Mouse (Mus musculus) MEL (cell line): ENCODE data around the gene Slc44a5. TPM values are rescaled to one million over a fixed set of nuclear protein-coding genes. Genes with fewer than 3 reads are reported as not detected.

Experiments used
- DNase-seq: peaks from one replicate; pipeline ENCODE4 v3.0.0; 2011; ENCODE audit warnings: low read depth, low spot score
- H3K27ac ChIP-seq: 2 replicates; pipeline ENCODE4 v1.5.1; 2012; ENCODE audit warnings: low read depth, mild to moderate bottlenecking, control low read depth, low read length, moderate library complexity; ENCODE audit not compliant: control insufficient read depth
- H3K27me3 ChIP-seq, 2 experiments: fragments of 150-350 bp in 1 of 2; sonication (generic) in 1 of 2; 2 replicates each; pipeline ENCODE4 v1.6.1; 2012; ENCODE audit warnings: low read length in 2 of 2, mild to moderate bottlenecking in 2 of 2, improper control_type of control experiment in 1 of 2, moderate library complexity in 1 of 2; ENCODE audit not compliant: insufficient read depth in 2 of 2, control insufficient read depth in 1 of 2
- H3K36me3 ChIP-seq, 2 experiments: 2 replicates each; pipeline ENCODE4 v1.6.1; 2012 to 2014; ENCODE audit warnings: low read length in 2 of 2, improper control_type of control experiment in 1 of 2, inconsistent platforms in 1 of 2, mild to moderate bottlenecking in 1 of 2; ENCODE audit not compliant: insufficient read depth in 2 of 2, control insufficient read depth in 1 of 2
- H3K4me1 ChIP-seq, 2 experiments: fragments of 150-350 bp in 1 of 2; sonication (generic) in 1 of 2; 2 replicates each; pipeline ENCODE4 v1.6.1; 2012; ENCODE audit warnings: low read length in 2 of 2, improper control_type of control experiment in 1 of 2, mild to moderate bottlenecking in 1 of 2; ENCODE audit not compliant: insufficient read depth in 2 of 2, control insufficient read depth in 1 of 2
- H3K4me3 ChIP-seq, 2 experiments: fragments of 150-350 bp in 1 of 2; sonication (generic) in 1 of 2; 2 replicates each; pipeline ENCODE4 v1.5.1; 2012; ENCODE audit warnings: low read depth in 2 of 2, low read length in 2 of 2, mild to moderate bottlenecking in 2 of 2, moderate library complexity in 2 of 2, control low read depth in 1 of 2, improper control_type of control experiment in 1 of 2; ENCODE audit not compliant: control insufficient read depth in 1 of 2, insufficient read depth in 1 of 2
- H3K79me2 ChIP-seq: 2 replicates; pipeline ENCODE4 v1.6.1; 2012; ENCODE audit warnings: mild to moderate bottlenecking, low read length, moderate library complexity; ENCODE audit not compliant: control insufficient read depth, poor library complexity, insufficient read depth
- H3K9ac ChIP-seq: 2 replicates; pipeline ENCODE4 v1.6.1; 2012; ENCODE audit warnings: low read depth, mild to moderate bottlenecking, control low read depth, low read length, moderate library complexity; ENCODE audit not compliant: control insufficient read depth, poor library complexity, severe bottlenecking
- H3K9me3 ChIP-seq: fragments of 150-350 bp; sonication (generic); replicated peaks from 2 replicates; pipeline ENCODE4 v1.6.1; 2012; ENCODE audit warnings: mild to moderate bottlenecking, low read length, improper control_type of control experiment, moderate library complexity; ENCODE audit not compliant: insufficient read depth
- BHLHE40 ChIP-seq: IDR thresholded peaks from 2 replicates; pipeline ENCODE4 v1.6.1; 2012; ENCODE audit warnings: low read depth, mild to moderate bottlenecking, inconsistent platforms, low read length, improper control_type of control experiment, borderline replicate concordance
- CHD1 ChIP-seq: IDR thresholded peaks from 2 replicates; pipeline ENCODE4 v1.6.1; 2012; ENCODE audit warnings: low read depth, mild to moderate bottlenecking, inconsistent platforms, low read length, improper control_type of control experiment
- CHD2 ChIP-seq: IDR thresholded peaks from 2 replicates; pipeline ENCODE4 v1.6.1; 2011; ENCODE audit warnings: low read length, improper control_type of control experiment
- CTCF ChIP-seq, 3 experiments: IDR thresholded peaks in 2 of 3; conservative IDR thresholded peaks in 1 of 3; 2 replicates each; pipeline ENCODE4 v1.5.1; 2011 to 2012; ENCODE audit warnings: low read length in 3 of 3, low read depth in 2 of 3, mild to moderate bottlenecking in 2 of 3, improper control_type of control experiment in 1 of 3, inconsistent platforms in 1 of 3, mixed read lengths in 1 of 3, moderate library complexity in 1 of 3; ENCODE audit not compliant: control insufficient read depth in 1 of 3, insufficient read depth in 1 of 3, poor library complexity in 1 of 3, severe bottlenecking in 1 of 3
- EP300 ChIP-seq, 2 experiments: IDR thresholded peaks; 2 replicates each; pipeline ENCODE4 v1.6.1; 2011; ENCODE audit warnings: improper control_type of control experiment in 2 of 2, low read length in 2 of 2, low read depth in 1 of 2, mild to moderate bottlenecking in 1 of 2
- ETS1 ChIP-seq: IDR thresholded peaks from 2 replicates; pipeline ENCODE4 v1.6.1; 2012; ENCODE audit warnings: low read depth, mild to moderate bottlenecking, inconsistent platforms, low read length, improper control_type of control experiment, moderate library complexity
- HCFC1 ChIP-seq: IDR thresholded peaks from 2 replicates; pipeline ENCODE4 v1.6.1; 2012; ENCODE audit warnings: low read depth, mild to moderate bottlenecking, inconsistent platforms, low read length, improper control_type of control experiment, moderate library complexity
- MAFK ChIP-seq: IDR thresholded peaks from 2 replicates; pipeline ENCODE4 v1.6.1; 2011; ENCODE audit warnings: low read depth, mild to moderate bottlenecking, low read length, improper control_type of control experiment, borderline replicate concordance
- MYB ChIP-seq: IDR thresholded peaks from 2 replicates; pipeline ENCODE4 v1.6.1; 2011; ENCODE audit warnings: mild to moderate bottlenecking, low read depth, low read length, improper control_type of control experiment
- NRF1 ChIP-seq: IDR thresholded peaks from 2 replicates; pipeline ENCODE4 v1.6.1; 2014; ENCODE audit warnings: low read depth, mild to moderate bottlenecking, inconsistent platforms, low read length, improper control_type of control experiment, moderate library complexity; ENCODE audit not compliant: poor library complexity, insufficient read depth, severe bottlenecking
- POLR2A ChIP-seq, 2 experiments: IDR thresholded peaks; 2 replicates each; pipeline ENCODE4 v1.6.1; 2011 to 2012; ENCODE audit warnings: low read length in 2 of 2, mild to moderate bottlenecking in 2 of 2, control low read depth in 1 of 2, improper control_type of control experiment in 1 of 2, low read depth in 1 of 2, moderate library complexity in 1 of 2; ENCODE audit not compliant: control insufficient read depth in 1 of 2, insufficient read depth in 1 of 2, poor library complexity in 1 of 2
- POLR2AphosphoS5 ChIP-seq: IDR thresholded peaks from 2 replicates; pipeline ENCODE4 v1.6.1; 2012; ENCODE audit warnings: low read depth, borderline replicate concordance, mild to moderate bottlenecking, inconsistent platforms, low read length, moderate library complexity, mixed read lengths
- RAD21 ChIP-seq: IDR thresholded peaks from 2 replicates; pipeline ENCODE4 v1.6.1; 2011; ENCODE audit warnings: mild to moderate bottlenecking, low read depth, low read length, improper control_type of control experiment
- SIN3A ChIP-seq: IDR thresholded peaks from 2 replicates; pipeline ENCODE4 v1.6.1; 2012; ENCODE audit warnings: low read length, improper control_type of control experiment, inconsistent platforms
- SMC3 ChIP-seq: IDR thresholded peaks from 2 replicates; pipeline ENCODE4 v1.6.1; 2011; ENCODE audit warnings: low read depth, low read length, improper control_type of control experiment
- TAL1 ChIP-seq: IDR thresholded peaks from 2 replicates; pipeline ENCODE4 v1.6.1; 2012; ENCODE audit warnings: mild to moderate bottlenecking, inconsistent platforms, low read length, moderate library complexity, mixed read lengths
- TCF12 ChIP-seq: IDR thresholded peaks from 2 replicates; pipeline ENCODE4 v1.6.1; 2014; ENCODE audit warnings: low read depth, mild to moderate bottlenecking, inconsistent platforms, low read length, improper control_type of control experiment, moderate library complexity
- USF1 ChIP-seq: IDR thresholded peaks from 2 replicates; pipeline ENCODE4 v1.6.1; 2014; ENCODE audit warnings: low read depth, mild to moderate bottlenecking, inconsistent platforms, low read length, improper control_type of control experiment, moderate library complexity
- ZC3H11A ChIP-seq: IDR thresholded peaks from 2 replicates; pipeline ENCODE4 v1.6.1; 2012; ENCODE audit warnings: low read depth, mild to moderate bottlenecking, inconsistent platforms, low read length, improper control_type of control experiment
- ZMIZ1 ChIP-seq: IDR thresholded peaks from 2 replicates; pipeline ENCODE4 v1.6.1; 2012; ENCODE audit warnings: low read depth, mild to moderate bottlenecking, inconsistent platforms, low read length, improper control_type of control experiment, moderate library complexity
- polyA plus RNA-seq, 2 experiments: library from polyadenylated mRNA; stranded (reverse) in 1 of 2; unstranded in 1 of 2; fragments of >175 nt in 1 of 2; fragments of >200 nt in 1 of 2; gene quantifications; 2 replicates each; pipeline versions ENCODE4 v1.2.1 to v1.2.4; 2012; ENCODE audit warnings: low replicate concordance in 2 of 2, low read depth in 1 of 2; ENCODE audit not compliant: insufficient read length in 2 of 2, insufficient read depth in 1 of 2, missing spikeins in 1 of 2
- total RNA-seq: library from RNA; depleted of rRNA; stranded (reverse); fragments of 300-350 nt; gene quantifications from 2 replicates; pipeline ENCODE4 v1.2.3, GENCODE M21; 2012

Gene Slc44a5
- total and polyA plus RNA-seq, 3 experiments, result not detected

GRCm38 (mm10) chr3:154222688-154223087 is 249.5 kb downstream of the Slc44a5 start:
- no peaks in the 10 kb centered on the region for H3K79me2 ChIP-seq
- TF ChIP-seq USF1, result no peak
- TF ChIP-seq POLR2AphosphoS5, result no peak
- no peak for TF ChIP-seq MAFK
- TF ChIP-seq CHD2, result no peak
- TF ChIP-seq TCF12, result no peak
- no peak for TF ChIP-seq HCFC1
- TF ChIP-seq ETS1, result no peak
- TF ChIP-seq ZC3H11A, result no peak
- TF ChIP-seq EP300 (IDR thresholded peaks at IDR 0.05; ENCODE audit: low read depth in 1 of 2, low read length in 2 of 2), result no peak
- no peak overlapping the region for H3K4me3 ChIP-seq
- no peak overlapping the region for H3K27ac ChIP-seq
- no peaks in the 10 kb centered on the region for H3K27me3 ChIP-seq
- no peak for DNase-seq
- no peaks in the 10 kb centered on the region for H3K36me3 ChIP-seq
- no peak overlapping the region for H3K9ac ChIP-seq
- no peaks in the 10 kb centered on the region for H3K4me1 ChIP-seq
- no peaks in the 10 kb centered on the region for H3K9me3 ChIP-seq

- Histone ChIP-seq H3K4me3 (no peak overlapping the region), H3K4me1 (no peaks in the 10 kb centered on the region), H3K9ac (no peak overlapping the region), H3K36me3 (no peaks in the 10 kb centered on the region), H3K79me2 (no peaks in the 10 kb centered on the region), H3K9me3 (no peaks in the 10 kb centered on the region), H3K27me3 (no peaks in the 10 kb centered on the region), H3K27ac (no peak overlapping the region)
- peak; percentile 47 for DNase-seq
- TF ChIP-seq BHLHE40, result no peak
- TF ChIP-seq MYB, result no peak
- TF ChIP-seq SMC3, result peak; percentile 87
- peak; percentile 76 for TF ChIP-seq ZC3H11A
- peak; percentile 84 for TF ChIP-seq RAD21
- TF ChIP-seq CTCF (IDR thresholded peaks at IDR 0.05 in 2 of 3, conservative IDR thresholded peaks at IDR 0.05 in 1 of 3; ENCODE audit: control insufficient read depth in 1 of 3, insufficient read depth in 1 of 3, low read depth in 2 of 3, low read length in 3 of 3, poor library complexity in 1 of 3, severe bottlenecking in 1 of 3), result peak; percentile 32 to 84 (median 59)
Observed at GRCm38 (mm10) chr3:154226100-154226752, 253.0 kb downstream of the Slc44a5 start.

GRCm38 (mm10) chr3:154244932-154245331 is 271.7 kb downstream of the Slc44a5 start:
- Histone ChIP-seq H3K4me1 (no peaks in the 10 kb centered on the region), H3K9me3 (no peaks in the 10 kb centered on the region), H3K36me3 (no peaks in the 10 kb centered on the region), H3K27me3 (no peaks in the 10 kb centered on the region), H3K27ac (no peak overlapping the region), H3K9ac (no peak overlapping the region), H3K79me2 (no peaks in the 10 kb centered on the region), H3K4me3 (no peak overlapping the region)
- no peak for TF ChIP-seq TAL1
- TF ChIP-seq USF1, result no peak
- no peak for TF ChIP-seq ZMIZ1
- TF ChIP-seq ETS1, result no peak
- no peak for TF ChIP-seq CHD1
- no peak for TF ChIP-seq NRF1
- no peak for TF ChIP-seq TCF12
- TF ChIP-seq EP300 (IDR thresholded peaks at IDR 0.05; ENCODE audit: low read depth in 1 of 2, low read length in 2 of 2), result no peak
- no peak for TF ChIP-seq ZC3H11A
- TF ChIP-seq SIN3A, result no peak
- TF ChIP-seq POLR2A (IDR thresholded peaks at IDR 0.05; ENCODE audit: control insufficient read depth in 1 of 2, insufficient read depth in 1 of 2, low read depth in 1 of 2, low read length in 2 of 2, poor library complexity in 1 of 2), result no peak
- TF ChIP-seq POLR2AphosphoS5, result no peak
- DNase-seq, result no peak
